Mouse (Mus musculus) adrenal gland, adult 8-10 months (tissue): ENCODE data around the gene Il22. TPM values are rescaled to one million over a fixed set of nuclear protein-coding genes. Genes with fewer than 3 reads are reported as not detected.
"Not testable (repeated sequence)": the region's sequence is repeated elsewhere in the genome, so short reads cannot be mapped to it uniquely, and the experiment has no call there.

Source experiments
- DNase-seq: peaks from one replicate; pipeline ENCODE4 v3.0.0; 2022
- total RNA-seq, 4 experiments: library from RNA; stranded (reverse); gene quantifications; 2 replicates each; pipeline ENCODE4 v1.2.4; 2022

Gene Il22
- not detected for total RNA-seq

DNA sequence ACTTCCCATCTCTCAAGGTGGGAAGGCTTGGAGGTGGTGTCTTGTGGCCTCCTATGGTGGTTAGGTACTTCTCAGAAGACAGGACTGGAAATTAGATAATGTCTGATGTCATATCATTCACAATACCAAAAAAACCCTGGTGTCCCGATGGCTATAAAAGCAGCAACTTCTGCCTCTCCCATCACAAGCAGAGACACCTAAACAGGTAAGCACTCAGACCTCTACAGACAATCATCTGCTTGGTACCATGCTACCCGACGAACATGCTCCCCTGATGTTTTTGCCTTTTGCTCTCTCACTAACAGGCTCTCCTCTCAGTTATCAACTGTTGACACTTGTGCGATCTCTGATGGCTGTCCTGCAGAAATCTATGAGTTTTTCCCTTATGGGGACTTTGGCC, at the start of gene Il22:
Gene Il22, plus strand, starts transcription at position 301 of the 400 bp plus-strand sequence.
- DNase-seq = no peak

DNA sequence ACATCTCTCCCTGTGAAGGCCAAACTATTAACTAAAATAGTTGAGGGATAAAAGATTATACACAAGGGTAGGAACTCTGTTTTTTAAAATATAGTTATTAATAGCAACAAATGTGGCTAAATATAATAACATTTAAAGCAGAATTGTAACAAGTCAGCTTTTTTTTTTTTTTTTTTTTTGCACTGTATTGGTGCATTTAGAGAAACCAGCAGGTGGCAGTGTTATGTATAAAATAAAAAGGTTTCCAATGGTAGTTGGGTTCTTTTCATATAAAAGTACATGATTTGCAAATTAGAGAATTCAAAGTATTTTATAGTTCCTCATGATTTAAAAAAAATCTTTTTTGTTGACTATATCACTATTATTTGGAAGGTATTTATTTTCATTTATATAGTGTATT, 48.8 kb upstream of the Il22 start:
- no peak for DNase-seq

DNA sequence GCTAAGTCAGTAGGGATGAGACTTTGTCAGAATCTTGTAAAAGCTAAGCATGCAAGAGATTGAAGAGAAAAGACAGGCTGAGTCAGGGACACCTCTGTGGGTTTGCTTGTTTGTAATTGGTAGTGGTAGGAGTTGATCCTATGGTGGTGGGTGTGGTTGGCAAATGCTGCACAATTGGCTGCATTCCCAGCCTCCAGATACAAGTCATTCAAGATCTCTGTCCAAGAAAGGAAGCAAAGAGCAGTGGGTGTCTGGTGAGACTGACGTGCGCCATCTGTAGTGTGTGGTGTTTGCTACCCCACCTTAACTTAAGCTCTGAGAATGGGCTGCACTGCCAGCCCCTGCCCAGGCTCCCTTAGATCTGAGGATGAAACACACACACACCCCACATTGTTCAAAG, 43.6 kb upstream of the Il22 start:
- no peak for DNase-seq

- no peak for DNase-seq
These were observed 35.5 kb upstream of the Il22 start for GRCm38 (mm10) chr10:118169212-118169611.

GRCm38 (mm10) chr10:118172416-118172815, 32.3 kb upstream of the Il22 start:
- DNase-seq = no peak

DNA sequence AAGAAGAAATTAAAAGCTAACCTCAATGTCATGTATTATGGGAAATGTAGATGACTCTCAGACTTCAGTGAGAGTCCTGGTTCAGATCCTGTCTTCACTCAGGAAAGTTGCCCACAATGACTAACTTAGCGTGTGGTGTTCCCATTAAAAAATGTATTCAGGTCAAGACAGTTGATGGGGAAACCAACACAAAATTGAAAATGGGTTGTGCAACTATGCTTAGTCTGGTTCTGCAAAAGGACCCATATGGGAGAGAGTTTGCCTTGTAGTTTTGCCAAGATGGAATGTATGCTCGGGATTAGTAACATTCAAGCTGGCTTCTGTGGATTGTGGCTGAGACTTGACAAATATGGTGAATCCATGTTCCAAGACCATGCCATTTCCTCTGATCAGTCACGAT, 31.9 kb upstream of the Il22 start:
- no peak for DNase-seq

DNA sequence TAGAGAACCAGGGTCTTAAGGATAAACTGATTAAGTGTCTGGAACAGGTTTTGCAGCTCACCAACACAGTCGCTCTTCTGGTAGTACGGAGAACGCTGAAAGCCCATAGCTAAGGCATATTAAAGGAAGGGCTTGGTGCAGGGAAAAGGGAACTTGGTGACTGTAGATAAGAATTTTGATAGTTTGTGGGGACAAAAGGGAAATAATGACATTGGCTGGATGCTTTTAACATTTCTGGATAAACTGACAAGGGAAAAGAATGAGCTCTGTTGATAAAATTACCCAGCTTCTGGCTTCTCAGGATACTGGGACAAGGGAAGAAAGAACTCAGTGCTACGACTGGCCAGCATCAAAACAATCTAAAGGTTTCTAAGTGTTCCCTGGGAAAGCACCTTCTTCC, 29.2 kb upstream of the Il22 start:
- not testable (repeated sequence) for DNase-seq

- no peak for DNase-seq
These were observed 26.0 kb upstream of the Il22 start for GRCm38 (mm10) chr10:118178735-118179151.

DNA sequence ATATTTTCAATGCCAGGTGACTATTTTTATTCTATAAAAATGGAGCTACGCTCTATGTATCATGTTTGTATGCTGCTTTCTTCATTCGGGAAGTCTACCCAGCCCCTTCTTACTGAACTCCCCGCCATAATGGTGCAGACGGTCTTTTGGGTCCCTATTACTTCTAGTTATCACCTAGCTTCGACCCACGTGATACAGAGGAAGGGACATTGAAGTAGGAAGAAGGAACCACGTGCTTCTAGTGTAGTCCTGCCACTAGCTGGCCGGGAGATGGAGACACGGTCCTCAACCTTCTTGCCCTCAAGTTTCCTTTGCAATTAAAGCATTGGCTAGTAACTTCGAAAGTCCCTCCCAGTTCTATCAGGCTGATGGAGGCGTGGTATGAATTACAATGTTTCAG, 25.5 kb upstream of the Il22 start:
- no peak for DNase-seq

GRCm38 (mm10) chr10:118195150-118195549, 9.6 kb upstream of the Il22 start:
- DNase-seq = not testable (repeated sequence)

DNA sequence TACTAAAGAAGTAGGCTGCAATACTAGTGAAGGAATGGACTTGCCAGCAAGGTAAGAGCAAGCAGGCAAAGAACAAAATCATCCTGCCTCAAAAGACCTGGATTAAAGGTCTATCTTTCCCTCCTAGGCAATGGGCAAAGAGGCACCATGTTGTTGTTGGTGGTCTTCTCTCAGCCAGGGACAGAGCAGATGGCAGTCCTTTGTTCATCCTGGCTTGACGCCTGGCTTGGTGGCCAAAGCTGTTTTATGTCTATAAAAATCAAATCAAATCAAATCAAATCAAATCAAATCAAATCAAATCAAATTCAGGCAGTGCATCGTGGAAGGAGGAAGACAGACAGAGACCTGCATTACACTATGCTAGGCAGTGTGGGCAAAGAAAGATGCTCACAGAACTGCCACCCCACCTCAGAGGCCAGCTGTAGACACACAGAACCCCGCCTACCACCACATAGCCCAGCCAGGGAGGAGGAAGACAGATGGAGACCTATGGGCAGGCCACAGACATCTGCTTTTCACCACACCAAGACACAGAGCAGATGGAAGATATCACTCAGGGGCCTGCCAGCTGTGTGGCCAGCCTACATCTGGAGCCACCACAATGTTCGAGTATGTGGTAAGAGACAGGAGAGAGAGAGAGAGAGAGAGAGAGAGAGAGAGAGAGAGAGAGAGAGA, 11.1 kb downstream of the Il22 start:
- DNase-seq = not testable (repeated sequence)

- DNase-seq = not testable (repeated sequence)
These were observed 22.9 kb downstream of the Il22 start for GRCm38 (mm10) chr10:118227629-118228028.

DNA sequence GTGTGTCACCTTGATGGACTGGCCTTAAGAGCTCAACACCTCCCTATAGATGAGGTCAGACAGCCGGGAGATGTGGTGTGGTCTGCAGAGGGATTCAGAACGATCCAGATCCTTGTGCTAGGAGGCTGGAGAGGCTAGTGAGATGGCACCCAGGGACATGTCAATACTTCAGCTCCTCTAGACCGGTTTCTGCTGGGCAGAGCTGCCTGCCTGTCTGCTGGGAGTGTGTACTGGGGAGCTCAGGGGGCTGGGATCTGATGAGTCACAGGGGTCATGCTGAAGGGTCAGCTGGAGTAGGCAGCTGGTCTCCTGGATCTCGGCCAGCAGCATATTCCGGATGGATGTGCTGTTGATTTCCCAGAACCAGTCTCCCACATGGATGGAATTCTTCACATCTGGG, 27.9 kb downstream of the Il22 start:
- not testable (repeated sequence) for DNase-seq

DNA sequence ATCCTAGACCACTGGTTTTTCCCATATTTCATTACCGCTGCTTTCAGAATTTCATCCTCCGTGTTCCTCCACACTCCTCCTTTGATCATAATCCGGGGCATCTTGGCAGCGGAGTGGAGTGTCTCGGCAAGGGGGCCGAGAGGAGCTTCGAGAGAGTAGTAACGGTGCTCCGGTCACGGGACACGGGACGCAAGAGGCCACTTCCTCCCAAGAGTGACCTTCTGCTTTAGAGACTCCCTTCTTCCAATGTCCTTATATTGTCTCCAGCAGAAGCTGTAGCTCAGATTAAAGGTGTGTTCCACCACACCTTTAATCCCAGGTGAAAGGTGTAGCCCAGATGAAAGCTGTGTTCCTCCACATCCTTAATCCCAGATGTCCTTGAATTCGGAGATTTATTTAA, 35.9 kb downstream of the Il22 start, which contains the start of gene Gm32717:
Gene Gm32717, minus strand, starts transcription at position 101 of the 400 bp plus-strand sequence.
- not testable (repeated sequence) for DNase-seq

DNA sequence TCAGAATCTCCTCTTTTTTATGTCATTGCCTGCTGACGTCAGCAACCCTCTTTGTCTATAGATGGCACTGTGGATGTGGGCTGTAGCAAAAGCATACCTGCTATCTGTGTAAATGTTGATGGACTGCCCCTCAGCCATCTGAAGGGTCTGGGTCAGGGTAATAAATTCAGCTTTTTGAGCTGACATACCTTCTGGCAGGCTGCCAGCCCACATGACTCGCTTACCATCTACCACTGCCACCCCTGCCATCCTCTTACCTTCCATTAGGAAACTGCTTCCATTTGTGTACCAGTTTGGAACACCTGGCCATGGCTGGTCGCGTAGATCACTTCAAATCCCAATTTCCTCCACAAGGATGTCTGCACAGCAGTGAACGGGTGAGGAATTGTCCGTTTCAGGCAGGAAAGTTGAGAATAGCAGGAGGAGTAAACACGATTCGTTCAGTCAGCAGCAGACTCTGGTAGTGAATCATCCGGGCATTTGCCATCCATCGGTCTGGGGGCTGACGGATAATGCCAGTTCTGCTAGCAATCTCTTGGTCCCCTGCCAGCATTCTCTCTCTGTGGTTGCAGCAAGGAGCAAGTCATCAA, 44.4 kb downstream of the Il22 start:
- DNase-seq = not testable (repeated sequence)

DNA sequence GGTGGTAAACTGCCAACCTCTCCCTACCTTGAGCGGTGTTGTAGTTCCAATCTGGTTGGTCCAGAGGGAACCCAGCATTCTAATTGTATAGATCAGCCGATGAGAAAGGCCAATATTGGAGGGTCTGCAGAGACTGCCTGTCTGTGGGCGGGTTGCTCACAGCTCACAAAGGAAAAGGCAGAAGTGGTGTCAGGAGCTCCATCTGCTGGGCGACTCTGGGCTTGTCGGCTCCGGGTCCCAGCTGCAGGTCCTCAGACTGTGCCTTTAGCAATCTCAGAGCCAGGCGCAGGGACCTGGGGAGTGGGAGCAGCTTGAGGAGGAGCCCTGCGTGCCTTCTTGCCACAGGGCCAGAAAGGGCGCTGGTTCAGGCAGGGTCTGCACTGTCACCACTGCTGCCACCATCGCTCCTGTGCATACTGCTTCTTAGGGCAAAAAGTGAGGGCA, 46.1 kb downstream of the Il22 start:
- DNase-seq = no peak

DNA sequence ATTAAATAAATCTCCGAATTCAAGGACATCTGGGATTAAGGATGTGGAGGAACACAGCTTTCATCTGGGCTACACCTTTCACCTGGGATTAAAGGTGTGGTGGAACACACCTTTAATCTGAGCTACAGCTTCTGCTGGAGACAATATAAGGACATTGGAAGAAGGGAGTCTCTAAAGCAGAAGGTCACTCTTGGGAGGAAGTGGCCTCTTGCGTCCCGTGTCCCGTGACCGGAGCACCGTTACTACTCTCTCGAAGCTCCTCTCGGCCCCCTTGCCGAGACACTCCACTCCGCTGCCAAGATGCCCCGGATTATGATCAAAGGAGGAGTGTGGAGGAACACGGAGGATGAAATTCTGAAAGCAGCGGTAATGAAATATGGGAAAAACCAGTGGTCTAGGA, 53.6 kb downstream of the Il22 start, which contains the start of gene Gm32802:
Gene Gm32802, plus strand, starts transcription at position 301 of the 400 bp plus-strand sequence.
- not testable (repeated sequence) for DNase-seq

Other genes starting within 250 kb of the Il22 start
- 10 to 100 TPM; 11.6 to 15.6 (median 14.0) TPM for gene Mdm1, start 63.1 kb upstream of the Il22 start, total RNA-seq
- gene Gm32717, start 35.8 kb downstream of the Il22 start, total RNA-seq = under 1 TPM; 0.42 to 0.65 (median 0.46) TPM
- gene Gm32802, start 53.7 kb downstream of the Il22 start, total RNA-seq = under 1 TPM; 0.42 to 0.65 (median 0.46) TPM
- gene Iltifb, start 90.1 kb downstream of the Il22 start, total RNA-seq = not detected
- gene Gm9040, start 122.0 kb downstream of the Il22 start, total RNA-seq = not detected
- gene Gm9044, start 127.5 kb downstream of the Il22 start, total RNA-seq = not detected
- under 1 TPM in 1 of 4 experiments, not detected in 3; 0.15 TPM for gene Gm9045, start 132.9 kb downstream of the Il22 start, total RNA-seq
- not detected for gene Gm9046, start 138.3 kb downstream of the Il22 start, total RNA-seq
- not detected for gene Gm9048, start 143.7 kb downstream of the Il22 start, total RNA-seq
- under 1 TPM in 1 of 4 experiments, not detected in 3; 0.15 TPM for gene Gm9049, start 149.2 kb downstream of the Il22 start, total RNA-seq
- gene Ifng, start 236.1 kb downstream of the Il22 start, total RNA-seq = under 1 TPM in 1 of 4 experiments, not detected in 3; 0.80 TPM